Mouse (Mus musculus) left cerebral cortex, postnatal 25 days (tissue): Measurements from ENCODE around the gene Ifit1bl2. TPM values are rescaled to one million over a fixed set of nuclear protein-coding genes. Genes with fewer than 3 reads are reported as not detected.
A peak's percentile ranks its signal among the peaks of the same experiment; 100 is the strongest.
"Not testable (repeated sequence)": the region's sequence is repeated elsewhere in the genome, so short reads cannot be mapped to it uniquely, and the experiment has no call there.

Source experiments
- DNase-seq, 2 experiments: peaks; one replicate each; pipeline ENCODE4 v3.0.0; 2022; ENCODE audit warnings: low spot score in 2 of 2, mixed read lengths in 1 of 2
- intact Hi-C: fragments of 180-260 bp; cut with DNase I; formaldehyde crosslinking; loops from one replicate; pipeline ENCODE4 v1.15.1; 2025
- total RNA-seq, 2 experiments: library from RNA; stranded (reverse); gene quantifications; 2 replicates each; pipeline ENCODE4 v1.2.3; 2021

Gene Ifit1bl2
- under 1 TPM; 0.46 to 0.60 TPM for total RNA-seq

DNA sequence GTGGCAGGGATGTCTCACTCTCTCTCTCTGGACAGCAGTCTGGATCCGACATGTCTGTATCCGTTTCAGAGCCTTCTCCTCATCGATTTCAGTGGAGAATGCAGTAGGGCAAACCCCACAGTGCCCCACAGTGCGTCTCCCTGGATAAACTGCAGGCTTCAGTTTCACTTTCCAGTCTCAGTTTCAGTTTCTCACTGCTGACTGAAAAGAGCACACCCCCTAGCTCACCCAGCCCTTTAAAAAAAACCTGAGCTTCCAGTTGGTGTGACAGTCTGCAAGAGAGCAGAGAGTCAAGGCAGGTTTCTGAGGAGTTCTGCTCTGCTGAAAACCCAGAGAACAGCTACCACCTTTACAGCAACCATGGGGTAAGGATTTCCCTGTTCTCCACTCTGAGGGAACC, at the start of gene Ifit1bl2, which contains the start of gene Ifit1:
TSS of gene Ifit1bl2 (minus strand) at position 121 of the 400 bp plus-strand sequence.
TSS of gene Ifit1 (plus strand) at position 249 of the 400 bp plus-strand sequence.
- DNase-seq: no peak
- intact Hi-C loops: no loop called here

DNA sequence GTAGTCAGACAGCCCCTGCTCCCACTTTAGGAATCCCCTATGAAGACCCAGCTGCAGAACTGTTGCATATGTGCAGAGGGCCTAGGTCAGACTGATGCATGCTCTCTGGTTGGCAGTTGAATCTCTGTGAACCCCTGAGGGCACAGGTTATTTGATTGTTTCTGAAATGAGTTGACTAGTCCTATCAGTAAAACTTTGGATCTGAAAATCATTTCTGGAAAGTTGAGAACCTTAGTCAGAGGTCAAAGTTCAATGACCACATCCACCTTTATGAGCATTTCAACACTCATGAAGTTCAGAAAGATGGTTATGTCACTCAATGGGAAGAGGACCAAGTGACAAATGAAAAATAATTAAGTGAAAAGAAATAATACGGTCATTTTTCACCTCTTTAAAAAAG, 45.0 kb upstream of the Ifit1bl2 start:
- no peak for DNase-seq
- intact Hi-C loops: loop anchor here (5.0 kb wide), 1 partner anchor 87 kb away; no protein-coding TSS in a partner anchor

DNA sequence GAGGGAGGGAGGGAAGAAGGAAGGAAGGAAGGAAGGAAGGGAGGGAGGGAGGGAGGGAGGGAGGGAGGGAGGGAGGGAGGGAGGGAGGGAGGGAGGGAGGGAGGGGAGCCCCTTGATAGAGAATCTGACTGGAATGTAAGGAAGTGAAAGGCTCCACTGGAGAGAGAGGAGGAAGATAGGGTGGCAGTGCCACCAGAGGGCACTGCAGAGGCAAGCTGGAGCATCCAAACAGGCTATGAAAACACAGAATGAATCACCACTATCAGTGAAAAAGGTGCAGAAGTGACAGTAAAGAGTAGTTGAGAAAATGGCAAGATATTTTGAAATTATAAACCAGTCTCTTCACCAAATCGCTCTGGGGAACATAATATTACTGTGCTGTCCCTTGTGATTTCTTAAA, 44.3 kb upstream of the Ifit1bl2 start:
- intact Hi-C loops: loop anchor here (5.0 kb wide), 1 partner anchor 87 kb away; no protein-coding TSS in a partner anchor
- DNase-seq: peak; percentile 25 to 50

DNA sequence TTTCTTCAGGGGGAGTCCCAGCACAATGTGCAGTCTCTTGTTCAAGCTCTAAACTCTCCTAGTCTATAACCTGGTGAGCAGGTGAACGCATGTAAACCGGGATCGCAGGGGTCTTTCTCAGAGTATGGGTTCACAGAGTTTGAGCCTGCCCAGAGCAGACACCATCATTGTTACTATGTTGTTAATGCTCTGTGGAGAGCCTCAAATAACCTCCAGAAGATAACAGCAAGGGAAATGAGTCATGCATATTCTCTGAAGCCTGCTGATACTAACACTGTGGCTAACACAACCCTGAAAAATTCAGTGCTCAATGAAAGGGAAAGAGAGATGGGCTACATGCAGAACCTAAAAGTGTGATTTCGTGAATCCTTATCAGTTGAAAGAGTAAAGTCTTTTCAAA, 37.9 kb upstream of the Ifit1bl2 start:
- DNase-seq: no peak
- intact Hi-C loops: no loop called here

DNA sequence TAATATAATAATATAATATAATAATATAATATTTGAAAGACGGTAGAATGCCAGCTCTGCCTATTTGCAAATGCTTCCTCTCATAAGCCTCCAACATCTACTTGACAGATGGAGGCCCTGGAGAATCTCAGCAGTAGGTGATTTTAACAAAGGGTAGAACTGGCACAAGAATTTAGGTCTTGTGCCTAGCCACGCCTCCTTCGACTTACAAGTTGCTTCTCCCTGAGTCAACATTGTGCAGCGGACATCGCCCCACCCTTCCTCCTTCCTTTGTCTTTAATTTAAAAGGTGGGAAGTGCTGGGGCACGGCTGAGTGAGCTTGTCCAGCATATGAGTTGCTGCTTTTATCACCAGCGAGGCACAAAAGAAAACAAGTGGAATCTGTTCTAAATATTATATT, 32.9 kb upstream of the Ifit1bl2 start:
- no peak for DNase-seq
- intact Hi-C loops: no loop called here

DNA sequence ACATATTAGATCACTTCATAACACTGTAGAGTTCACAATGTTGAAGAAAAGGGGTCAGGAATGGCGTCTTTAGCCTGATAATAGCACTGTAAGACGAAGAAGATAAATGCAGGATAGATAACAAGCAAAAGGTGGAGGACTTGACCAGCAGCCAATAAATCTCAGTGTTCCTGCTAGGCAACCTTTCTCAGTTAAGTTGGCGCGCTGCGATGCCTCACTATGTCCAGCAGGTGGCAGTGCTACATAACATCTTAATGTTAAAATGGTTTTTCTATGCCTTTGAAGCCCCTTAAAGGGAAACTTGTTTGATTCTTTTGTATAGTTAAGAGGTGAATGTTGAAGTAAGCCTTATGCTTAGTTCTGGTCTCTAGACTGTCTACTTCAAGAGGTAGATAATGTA, 25.6 kb upstream of the Ifit1bl2 start:
- intact Hi-C loops: loop anchor here (1.0 to 10.0 kb wide), 5 partner anchors 106 to 1416 kb away; partner anchors contain the start of genes Kif20b and Rpp30

DNA sequence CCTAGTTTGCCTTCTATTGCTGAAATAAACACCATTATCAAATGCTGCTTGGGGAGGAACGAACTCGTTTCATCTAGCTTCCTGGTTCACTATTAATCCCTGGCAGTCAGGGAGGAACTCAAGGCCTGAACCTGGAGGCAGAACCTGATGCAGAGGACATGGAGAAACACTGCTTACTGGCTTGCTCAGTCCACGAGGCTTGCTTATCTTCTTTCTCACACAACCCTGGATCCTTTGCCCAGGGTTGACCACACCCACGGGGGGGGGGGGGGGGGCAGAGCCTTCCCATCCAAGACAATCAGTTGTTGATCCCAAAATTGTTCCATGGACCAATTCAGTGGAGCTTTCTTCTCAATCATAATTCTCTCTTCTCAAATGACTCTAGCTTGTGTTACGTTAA, 22.2 kb upstream of the Ifit1bl2 start:
- no peak for DNase-seq
- intact Hi-C loops: loop anchor here (5.0 to 10.0 kb wide), 3 partner anchors 262 to 418 kb away; partner anchors contain the start of gene Kif20b

More for the DNA sequence above, 25.6 kb upstream of the Ifit1bl2 start:
- peak; percentile 52 to 71 for DNase-seq

DNA sequence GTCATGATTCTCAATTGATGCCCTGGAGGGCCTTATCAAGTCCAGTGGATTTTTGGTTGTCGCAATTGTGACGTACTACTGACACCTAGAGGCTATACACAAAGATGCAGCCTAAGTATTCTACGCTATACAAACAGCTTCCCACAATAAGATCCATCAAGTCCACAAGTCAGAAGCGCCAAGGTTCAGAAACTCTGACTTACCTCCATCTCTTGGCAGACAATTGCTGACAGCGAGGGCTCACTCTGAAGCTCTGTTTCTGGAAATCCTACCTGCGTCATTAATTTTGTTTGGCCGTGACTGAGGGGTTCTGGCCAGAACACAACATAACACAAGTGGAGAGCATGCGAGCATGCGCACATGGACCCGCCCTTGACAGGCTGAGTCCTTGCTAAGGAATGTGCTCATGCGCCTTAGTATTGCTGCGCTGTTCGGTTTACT, 21.5 kb upstream of the Ifit1bl2 start:
- intact Hi-C loops: loop anchor here (5.0 to 10.0 kb wide), 3 partner anchors 263 to 417 kb away; partner anchors contain the start of gene Kif20b
- DNase-seq: peak; percentile 55 to 70

DNA sequence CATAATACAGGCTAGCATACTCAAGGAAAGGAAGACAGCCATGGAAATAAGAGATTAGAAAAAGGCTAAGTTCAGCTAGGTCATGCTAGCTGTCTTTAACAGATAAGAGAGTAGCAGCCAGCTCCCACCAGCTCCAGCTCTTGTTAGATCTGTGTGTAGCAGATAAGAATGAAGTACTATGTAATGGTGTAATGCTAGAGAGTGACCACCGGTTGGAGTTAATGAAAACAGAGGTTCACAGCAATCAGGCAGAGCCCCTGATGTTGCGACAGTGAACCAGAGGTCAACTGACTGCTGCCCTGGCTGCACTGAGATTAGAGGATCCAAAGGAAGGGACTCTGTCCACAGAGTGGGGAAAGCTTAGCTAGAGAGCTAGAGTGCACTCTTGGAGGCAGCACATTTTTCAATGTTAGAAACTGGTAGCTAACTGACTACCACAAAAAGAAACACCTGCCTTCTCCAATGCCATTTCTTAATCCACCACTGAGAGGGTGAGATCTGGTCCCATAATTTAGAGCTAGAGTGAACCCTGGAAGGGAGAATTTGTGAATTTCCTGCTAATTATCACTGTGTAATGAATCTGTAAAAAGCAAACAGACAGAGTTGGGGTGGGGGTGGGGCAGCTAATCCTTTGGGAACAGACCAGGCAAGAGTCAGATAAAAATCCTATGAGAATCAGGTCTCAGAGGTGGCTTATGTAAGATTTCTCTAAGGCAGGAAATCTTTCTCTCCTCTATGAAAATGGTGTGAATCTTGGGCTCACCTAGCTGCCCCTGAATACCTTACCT, 16.2 kb upstream of the Ifit1bl2 start:
- no peak for DNase-seq
- intact Hi-C loops: no loop called here

DNA sequence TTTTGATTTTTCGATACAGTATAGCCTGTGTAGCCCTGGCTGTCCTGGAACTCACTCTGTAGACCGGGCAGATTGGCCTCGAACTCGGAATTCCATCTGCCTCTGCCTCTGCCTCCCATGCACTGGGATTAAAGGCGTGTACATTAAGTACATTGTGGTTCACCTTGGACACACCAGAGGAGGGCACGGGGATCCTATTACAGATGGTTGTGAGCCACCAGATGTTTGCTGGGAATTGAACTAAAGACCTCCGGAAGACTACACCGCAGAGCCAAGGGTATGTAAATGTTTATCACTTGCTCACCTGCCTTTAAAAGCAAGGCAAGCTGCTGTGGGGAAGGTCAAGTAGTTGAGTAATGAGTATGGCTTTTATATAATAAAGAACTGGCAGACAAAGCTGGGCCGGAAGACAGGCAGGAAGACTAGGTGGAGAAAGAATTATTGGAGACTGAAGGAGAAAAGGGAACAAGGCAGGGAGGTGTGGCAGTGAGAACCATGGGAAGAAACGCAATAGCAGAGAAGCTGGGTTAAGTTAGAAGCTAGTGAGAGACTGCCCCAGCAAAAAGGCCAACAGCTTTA, 14.8 kb upstream of the Ifit1bl2 start:
- no peak for DNase-seq
- intact Hi-C loops: no loop called here

DNA sequence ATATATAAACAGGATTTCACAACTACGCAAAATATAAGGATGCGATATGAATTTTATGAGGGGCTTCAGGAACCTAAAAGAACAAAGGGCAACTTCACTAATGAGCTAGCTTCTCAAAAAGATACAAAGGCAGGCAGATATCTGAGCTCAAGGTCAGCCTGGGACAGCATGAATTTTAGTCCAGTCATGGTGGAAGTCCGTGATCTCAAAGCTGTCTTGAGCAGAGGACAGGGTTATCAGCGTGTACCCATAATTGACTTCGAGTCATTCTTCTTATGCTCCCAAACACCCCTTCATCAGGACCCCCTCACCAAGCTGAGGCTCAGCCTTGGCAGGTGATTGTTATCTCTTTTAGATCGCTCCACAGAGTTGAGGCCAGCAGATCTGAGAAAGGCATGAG, 10.5 kb upstream of the Ifit1bl2 start:
- DNase-seq: no peak
- intact Hi-C loops: no loop called here

DNA sequence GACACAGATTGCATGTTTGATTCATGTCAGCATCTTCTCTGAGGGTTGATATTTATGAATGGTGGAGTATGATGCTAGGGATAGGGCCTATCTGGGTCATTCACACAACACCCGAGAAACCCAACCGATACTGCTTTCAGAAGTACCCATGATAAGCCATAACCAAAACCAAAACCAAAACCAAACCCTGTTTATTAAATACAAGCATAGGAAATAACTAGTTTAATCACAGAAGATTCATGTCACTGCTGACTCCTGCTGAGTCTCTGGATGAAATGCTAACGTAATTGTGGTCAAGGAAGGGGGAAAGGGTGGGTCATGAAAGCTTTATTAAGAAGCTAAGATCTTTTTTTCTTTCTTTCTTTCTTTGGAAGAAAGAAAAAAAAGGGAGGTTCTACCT, 9.7 kb upstream of the Ifit1bl2 start:
- intact Hi-C loops: no loop called here
- no peak for DNase-seq

DNA sequence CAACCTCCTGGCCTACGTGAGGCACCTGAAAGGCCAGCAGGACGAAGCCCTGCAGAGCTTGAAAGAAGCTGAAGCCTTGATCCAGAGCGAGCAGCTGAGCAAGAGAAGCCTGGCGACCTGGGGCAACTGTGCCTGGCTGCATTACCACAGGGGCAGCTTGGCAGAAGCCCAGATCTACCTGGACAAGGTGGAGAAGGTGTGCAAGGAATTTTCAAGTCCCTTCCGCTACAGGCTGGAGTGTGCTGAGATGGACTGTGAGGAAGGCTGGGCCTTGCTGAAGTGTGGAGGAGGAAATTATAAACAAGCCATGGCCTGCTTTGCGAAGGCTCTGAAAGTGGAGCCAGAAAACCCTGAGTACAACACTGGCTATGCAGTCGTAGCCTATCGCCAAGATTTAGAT, 7.1 kb upstream of the Ifit1bl2 start:
- intact Hi-C loops, DNase-seq: not testable (repeated sequence)

DNA sequence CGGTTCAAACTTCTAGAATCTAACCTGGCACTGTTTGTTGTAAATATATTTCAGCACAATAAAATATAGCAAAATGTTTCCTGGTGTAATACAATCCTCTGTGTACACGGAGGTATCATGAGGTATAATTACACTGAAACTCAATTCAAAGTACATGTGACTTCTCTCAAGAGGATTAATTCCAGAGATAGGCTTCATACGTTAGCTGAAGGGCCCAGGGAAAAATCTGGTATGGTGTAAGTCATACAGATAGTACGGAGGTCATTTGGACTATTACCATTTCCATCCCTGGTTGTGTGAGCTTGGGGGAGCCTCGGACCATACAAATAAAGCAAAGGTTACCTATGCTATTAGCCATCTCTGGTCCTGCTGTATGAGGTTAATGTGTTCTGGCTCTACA, 2.1 kb upstream of the Ifit1bl2 start:
- intact Hi-C loops: no loop called here

DNA sequence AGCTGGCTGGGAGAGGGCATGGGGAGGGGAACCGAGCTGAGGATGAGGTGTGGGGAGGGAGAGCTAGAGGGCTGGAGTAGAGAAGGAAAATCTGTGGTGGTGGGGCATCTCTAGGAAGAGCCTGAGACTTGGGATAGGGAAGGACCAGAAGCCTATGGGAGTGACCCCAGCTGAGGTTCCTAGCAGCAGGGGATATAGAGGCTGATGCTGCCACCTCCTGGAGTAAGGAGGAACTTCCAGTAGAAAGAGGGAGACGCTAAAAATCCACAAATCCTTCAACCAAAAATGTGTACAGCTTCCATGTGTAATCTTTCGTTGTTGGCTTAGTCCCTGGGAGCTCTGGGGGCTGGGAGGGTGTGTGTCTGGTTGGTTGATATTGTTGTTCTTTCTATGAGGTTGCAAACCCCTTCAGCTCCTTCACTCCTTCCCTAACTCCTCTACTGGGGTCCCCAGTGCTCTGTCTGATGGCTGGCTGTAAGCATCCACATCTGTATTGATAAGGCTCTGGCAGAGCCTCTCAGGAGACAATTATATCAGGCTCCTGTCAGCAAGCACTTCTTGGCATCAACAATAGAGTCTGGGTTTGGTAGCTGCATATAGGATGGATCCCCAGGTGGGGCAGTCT, 3.5 kb downstream of the Ifit1bl2 start:
- peak; percentile 46 to 67 for DNase-seq
- intact Hi-C loops: loop anchor here (1.0 to 5.0 kb wide), 4 partner anchors 89 to 395 kb away; no protein-coding TSS in a partner anchor

More for the DNA sequence above, 2.1 kb upstream of the Ifit1bl2 start:
- no peak for DNase-seq

DNA sequence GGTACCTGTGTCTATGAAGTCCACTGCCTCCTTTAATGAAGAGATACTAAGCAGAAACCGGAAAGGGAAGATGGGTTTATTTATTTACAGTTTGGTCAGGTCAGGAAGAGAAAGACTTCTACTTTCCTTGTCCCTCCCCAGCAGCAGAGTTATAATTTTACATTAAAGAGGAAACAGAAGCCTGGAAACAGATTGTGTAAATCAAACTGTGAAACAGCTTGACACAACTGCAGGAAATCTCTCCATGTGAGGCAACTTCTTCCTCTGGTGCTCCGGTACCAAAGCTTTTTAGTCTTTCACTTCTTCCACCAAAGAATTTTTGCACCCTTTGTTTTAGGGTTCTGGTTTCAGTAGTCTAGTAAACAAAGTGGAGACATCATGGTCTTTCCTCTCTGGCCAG, 7.1 kb downstream of the Ifit1bl2 start:
- intact Hi-C loops: no loop called here

DNA sequence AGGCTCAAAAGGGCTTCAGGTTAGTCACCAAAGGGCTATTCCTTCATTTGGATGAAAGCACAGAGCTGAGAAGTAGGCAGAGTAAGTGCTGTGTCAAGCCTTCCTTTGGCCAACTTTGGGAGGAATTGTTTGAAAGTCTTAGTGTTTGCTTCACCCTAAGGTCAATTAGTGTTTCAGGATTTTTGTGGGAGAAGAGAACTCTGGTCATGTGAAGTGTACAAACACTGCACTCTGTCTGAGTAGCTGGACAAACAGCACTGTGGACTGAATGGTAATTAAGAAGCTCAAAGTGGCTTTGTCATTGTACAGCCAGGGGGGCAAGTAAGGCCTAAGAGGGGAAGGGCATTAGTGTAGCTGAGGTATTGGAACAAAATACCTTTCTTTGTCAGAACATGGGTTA, 9.1 kb downstream of the Ifit1bl2 start:
- intact Hi-C loops: no loop called here
- no peak for DNase-seq

More for the DNA sequence above, 7.1 kb downstream of the Ifit1bl2 start:
- no peak for DNase-seq

DNA sequence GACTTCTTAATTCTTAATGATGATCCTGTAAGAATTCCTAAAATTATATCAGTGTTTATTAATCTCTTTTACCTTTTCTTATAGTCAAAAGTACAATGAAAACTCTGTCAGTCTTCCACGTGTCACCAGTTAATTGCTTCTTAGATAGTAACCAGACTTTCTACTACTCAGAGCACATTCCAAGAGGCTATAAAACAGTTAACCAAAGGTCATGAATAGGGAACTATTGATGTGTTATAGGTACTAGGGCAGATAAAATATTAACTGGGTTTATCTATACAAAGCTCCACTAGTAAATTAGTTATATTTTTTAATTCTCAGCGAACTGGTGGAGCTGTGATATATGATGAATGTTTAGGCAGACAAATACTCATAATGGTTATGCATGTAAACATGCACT, 13.0 kb downstream of the Ifit1bl2 start:
- intact Hi-C loops: no loop called here
- no peak for DNase-seq

DNA sequence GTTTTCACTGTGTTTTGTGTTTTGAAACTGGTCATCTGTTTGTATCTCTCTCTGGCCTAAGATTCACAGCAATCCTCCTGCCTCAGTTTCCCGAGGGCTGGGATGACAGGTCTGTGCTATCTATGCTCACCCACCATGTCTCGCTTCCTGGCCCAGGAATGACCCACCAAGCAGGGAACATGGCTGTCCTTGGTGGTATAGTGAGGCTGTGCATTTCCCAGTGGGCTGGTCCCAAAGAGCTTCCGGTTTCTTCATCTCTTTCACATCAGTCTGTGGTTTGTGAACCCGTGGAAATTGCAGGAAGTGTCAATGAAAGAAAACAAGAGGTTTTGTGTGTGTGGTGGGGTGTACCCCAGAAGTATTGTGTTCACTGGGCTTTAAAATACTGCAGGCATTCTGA, 15.9 kb downstream of the Ifit1bl2 start:
- intact Hi-C loops: no loop called here
- no peak for DNase-seq

DNA sequence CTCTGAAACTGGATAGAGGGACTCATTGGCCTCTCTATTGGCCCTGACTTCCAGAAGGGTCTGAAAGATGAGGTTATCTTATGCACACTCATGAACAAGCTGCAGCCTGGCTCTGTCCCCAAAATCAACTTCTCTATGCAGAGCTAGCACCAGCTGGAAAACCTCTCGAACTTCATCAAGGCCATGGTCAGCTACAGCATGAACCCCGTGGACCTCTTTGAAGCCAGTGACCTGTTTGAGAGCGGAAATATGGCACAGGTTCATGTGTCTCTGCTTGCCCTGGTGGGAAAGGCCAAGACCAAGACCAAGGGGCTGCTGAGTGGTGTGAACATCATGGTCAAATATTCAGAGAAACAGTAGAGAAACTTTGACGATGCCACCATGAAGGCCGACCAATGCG, 16.8 kb downstream of the Ifit1bl2 start:
- no peak for DNase-seq
- intact Hi-C loops: no loop called here
